Mouse (Mus musculus) bone marrow macrophage, adult 2 months (primary cell): ENCODE data around the gene Midn. TPM values are rescaled to one million over a fixed set of nuclear protein-coding genes. Genes with fewer than 3 reads are reported as not detected.

ENCODE experiments used
- H3K27ac ChIP-seq: 2 replicates; pipeline ENCODE4 v1.5.1; 2012; ENCODE audit warnings: low read depth, low read length; ENCODE audit not compliant: insufficient read depth
- H3K4me1 ChIP-seq: 2 replicates; pipeline ENCODE4 v1.6.1; 2012; ENCODE audit warnings: low read length; ENCODE audit not compliant: control insufficient read depth, insufficient read depth
- H3K4me3 ChIP-seq: 2 replicates; pipeline ENCODE4 v1.5.1; 2012; ENCODE audit warnings: mild to moderate bottlenecking, low read length, moderate library complexity; ENCODE audit not compliant: insufficient read depth
- CTCF ChIP-seq: IDR thresholded peaks from 2 replicates; pipeline ENCODE4 v1.5.1; 2012; ENCODE audit warnings: low read depth, mild to moderate bottlenecking, low read length, moderate library complexity
- POLR2A ChIP-seq: IDR thresholded peaks from 2 replicates; pipeline ENCODE4 v1.6.1; 2012; ENCODE audit warnings: mild to moderate bottlenecking, low read depth, low read length, borderline replicate concordance
- polyA plus RNA-seq: library from polyadenylated mRNA; stranded (reverse); fragments of >200 nt; gene quantifications from 2 replicates; pipeline ENCODE4 v1.2.4, GENCODE M21; 2012; ENCODE audit not compliant: missing spikeins, insufficient read depth, insufficient read length

Midn gene
- polyA plus RNA-seq, 1 experiment = 40.5 TPM

- peaks cover 12% of the 10 kb centered on the region for H3K4me1 ChIP-seq
- no peak for TF ChIP-seq POLR2A
- peak; percentile 74 for TF ChIP-seq CTCF
- H3K4me3 ChIP-seq = peak overlapping the region; percentile 72
- peak overlapping the region; percentile 79 for H3K27ac ChIP-seq
Measured at GRCm38 (mm10) chr10:80114341-80115284, 33.5 kb upstream of the Midn start.

- Histone ChIP-seq H3K27ac (peak within 1 kb of the TSS; percentile 79), H3K4me1 (peaks cover 16% of the 10 kb centered on the region), H3K4me3 (peak within 1 kb of the TSS; percentile 99)
- TF ChIP-seq CTCF (no peak), POLR2A (no peak)
Measured at GRCm38 (mm10) chr10:80115290-80115943, 32.7 kb upstream of the Midn start, which contains the start of gene Stk11. Stk11 (plus strand) TSS chr10:80115803.

GRCm38 (mm10) chr10:80115944-80116335, 32.1 kb upstream of the Midn start:
- TF ChIP-seq POLR2A = no peak
- no peak for TF ChIP-seq CTCF
- peaks cover 19% of the 10 kb centered on the region for H3K4me1 ChIP-seq
- H3K27ac ChIP-seq = peak overlapping the region; percentile 54
- H3K4me3 ChIP-seq = peak overlapping the region; percentile 99

GRCm38 (mm10) chr10:80116563-80116926, 31.5 kb upstream of the Midn start:
- Histone ChIP-seq H3K4me1 (peaks cover 20% of the 10 kb centered on the region), H3K4me3 (peak overlapping the region; percentile 99), H3K27ac (peak overlapping the region; percentile 54)
- no peak for TF ChIP-seq CTCF
- TF ChIP-seq POLR2A = no peak

GRCm38 (mm10) chr10:80116927-80117691, 31.0 kb upstream of the Midn start:
- no peak for TF ChIP-seq POLR2A
- no peak for TF ChIP-seq CTCF
- peak overlapping the region; percentile 99 for H3K4me3 ChIP-seq
- H3K27ac ChIP-seq = peak overlapping the region; percentile 54
- H3K4me1 ChIP-seq = peaks cover 22% of the 10 kb centered on the region

GRCm38 (mm10) chr10:80117736-80118135, 30.3 kb upstream of the Midn start:
- peaks cover 22% of the 10 kb centered on the region for H3K4me1 ChIP-seq
- H3K27ac ChIP-seq = no peak overlapping the region
- peak overlapping the region; percentile 99 for H3K4me3 ChIP-seq
- TF ChIP-seq CTCF (no peak), POLR2A (no peak)

GRCm38 (mm10) chr10:80118552-80118951, 29.5 kb upstream of the Midn start:
- H3K27ac ChIP-seq = no peak overlapping the region
- H3K4me1 ChIP-seq = peaks cover 22% of the 10 kb centered on the region
- peak overlapping the region; percentile 99 for H3K4me3 ChIP-seq
- TF ChIP-seq CTCF (no peak), POLR2A (no peak)

GRCm38 (mm10) chr10:80120146-80120545, 27.9 kb upstream of the Midn start:
- TF ChIP-seq CTCF (no peak), POLR2A (no peak)
- Histone ChIP-seq H3K4me1 (peaks cover 18% of the 10 kb centered on the region), H3K27ac (no peak overlapping the region), H3K4me3 (no peak overlapping the region)

GRCm38 (mm10) chr10:80121639-80122038, 26.4 kb upstream of the Midn start:
- TF ChIP-seq POLR2A = no peak
- no peak for TF ChIP-seq CTCF
- Histone ChIP-seq H3K4me3 (no peak overlapping the region), H3K4me1 (peaks cover 18% of the 10 kb centered on the region)

GRCm38 (mm10) chr10:80123932-80124562, 24.0 kb upstream of the Midn start:
- Histone ChIP-seq H3K4me1 (peaks cover 13% of the 10 kb centered on the region), H3K4me3 (no peak overlapping the region), H3K27ac (no peak overlapping the region)
- TF ChIP-seq CTCF = no peak

More at GRCm38 (mm10) chr10:80121639-80122038, 26.4 kb upstream of the Midn start:
- H3K27ac ChIP-seq = no peak overlapping the region
